Mouse (Mus musculus) small intestine, adult 2 months (tissue): ENCODE results near the gene Csmd2.

Experiments
- CTCF ChIP-seq: fragments of 200-500 bp; IDR thresholded peaks from 2 replicates; pipeline ENCODE4 v1.5.1; 2012; ENCODE audit warnings: low read depth, mild to moderate bottlenecking, control low read depth, inconsistent platforms, low read length, moderate library complexity, mixed read lengths; ENCODE audit not compliant: insufficient replicate concordance, insufficient read length; ENCODE audit errors: extremely low read depth
- POLR2A ChIP-seq: fragments of 200-500 bp; IDR thresholded peaks from 2 replicates; pipeline ENCODE4 v1.6.1; 2012; ENCODE audit warnings: low read depth, mild to moderate bottlenecking, control low read depth, inconsistent platforms, low read length, moderate library complexity

GRCm38 (mm10) chr4:128466708-128467107, 479.1 kb downstream of the Csmd2 start:
- no peak for TF ChIP-seq CTCF
- TF ChIP-seq POLR2A, result no peak
